Mouse (Mus musculus) frontal cortex, postnatal 25 days (tissue): ENCODE data around the gene Mknk2.

Source experiments
- DNase-seq, 2 experiments: peaks; one replicate each; pipeline ENCODE4 v3.0.0; 2022; ENCODE audit warnings: low spot score in 2 of 2

Gene Mknk2

GRCm38 (mm10) chr10:80677942-80678436, at the start of gene Mknk2:
Gene Mknk2 (minus strand): TSS chr10:80678112.
- peak; percentile 51 to 61 for DNase-seq

GRCm38 (mm10) chr10:80717281-80717680, 39.4 kb upstream of the Mknk2 start:
- DNase-seq, result no peak

GRCm38 (mm10) chr10:80710834-80711233, 32.9 kb upstream of the Mknk2 start:
- DNase-seq, result no peak

- DNase-seq, result no peak
Measured at GRCm38 (mm10) chr10:80705479-80705878, 27.6 kb upstream of the Mknk2 start.

- DNase-seq, result no peak
Measured at GRCm38 (mm10) chr10:80705033-80705432, 27.1 kb upstream of the Mknk2 start.

- DNase-seq, result no peak
Measured at GRCm38 (mm10) chr10:80704418-80704817, 26.5 kb upstream of the Mknk2 start.

- no peak for DNase-seq
Measured at GRCm38 (mm10) chr10:80703643-80704042, 25.7 kb upstream of the Mknk2 start.

GRCm38 (mm10) chr10:80702536-80703390, 24.9 kb upstream of the Mknk2 start:
- DNase-seq, result peak; percentile 82 to 91

- DNase-seq, result peak; percentile 94 to 97
Measured at GRCm38 (mm10) chr10:80701721-80702535, 24.0 kb upstream of the Mknk2 start, which contains the start of the genes Mob3a and Izumo4. Gene Mob3a (minus strand): TSS chr10:80701977. Gene Izumo4 (plus strand): TSS chr10:80702184.

- no peak for DNase-seq
Measured at GRCm38 (mm10) chr10:80700732-80701131, 22.8 kb upstream of the Mknk2 start.

- DNase-seq, result no peak
Measured at GRCm38 (mm10) chr10:80700038-80700504, 22.2 kb upstream of the Mknk2 start.

GRCm38 (mm10) chr10:80698605-80699004, 20.7 kb upstream of the Mknk2 start:
- DNase-seq, result no peak

- no peak for DNase-seq
Measured at GRCm38 (mm10) chr10:80697812-80698211, 19.9 kb upstream of the Mknk2 start.

- DNase-seq, result no peak
Measured at GRCm38 (mm10) chr10:80697393-80697787, 19.5 kb upstream of the Mknk2 start.

- DNase-seq, result no peak
Measured at GRCm38 (mm10) chr10:80696502-80697392, 18.8 kb upstream of the Mknk2 start.

- DNase-seq, result no peak
Measured at GRCm38 (mm10) chr10:80695801-80696501, 18.0 kb upstream of the Mknk2 start.

- no peak for DNase-seq
Measured at GRCm38 (mm10) chr10:80695186-80695585, 17.3 kb upstream of the Mknk2 start.

GRCm38 (mm10) chr10:80694159-80694938, 16.4 kb upstream of the Mknk2 start:
- no peak for DNase-seq

- no peak for DNase-seq
Measured at GRCm38 (mm10) chr10:80693401-80694045, 15.6 kb upstream of the Mknk2 start.
